Mouse (Mus musculus) lung, embryonic 14.5 days (tissue): Measurements from ENCODE around the gene Gm20683. TPM values are rescaled to one million over a fixed set of nuclear protein-coding genes. Genes with fewer than 3 reads are reported as not detected.
A peak's percentile ranks its signal among the peaks of the same experiment; 100 is the strongest.

Source experiments
- ATAC-seq: fragments of 200-750 bp; cut with Nextera tagmentation; 2 replicates; pipeline ENCODE4 v1.8.0; 2017; ENCODE audit warnings: mild to moderate bottlenecking, moderate TSS enrichment, moderate library complexity; ENCODE audit not compliant: insufficient read depth
- DNase-seq: peaks from one replicate; pipeline ENCODE4 v3.0.0-alpha.2; 2015
- H3K27ac ChIP-seq: fragments of 300-500 bp; sonication (generic); 2 replicates; pipeline ENCODE4 v1.5.1; 2014; ENCODE audit warnings: low read depth, mild to moderate bottlenecking, moderate library complexity
- H3K27me3 ChIP-seq: fragments of 300-500 bp; sonication (generic); 2 replicates; pipeline ENCODE4 v1.6.1; 2014; ENCODE audit warnings: low read length, control low read depth; ENCODE audit not compliant: insufficient read depth
- H3K36me3 ChIP-seq: fragments of 300-500 bp; sonication (generic); 2 replicates; pipeline ENCODE4 v1.6.1; 2014; ENCODE audit warnings: control low read depth; ENCODE audit not compliant: insufficient read depth
- H3K4me1 ChIP-seq: fragments of 300-500 bp; sonication (generic); 2 replicates; pipeline ENCODE4 v1.6.1; 2014; ENCODE audit warnings: antibody characterized with exemption, control low read depth; ENCODE audit not compliant: insufficient read depth
- H3K4me2 ChIP-seq: fragments of 300-500 bp; sonication (generic); 2 replicates; pipeline ENCODE4 v1.6.1; 2014; ENCODE audit warnings: mild to moderate bottlenecking
- H3K4me3 ChIP-seq: fragments of 300-500 bp; sonication (generic); 2 replicates; pipeline ENCODE4 v1.5.1; 2014; ENCODE audit warnings: low read depth, low read length
- H3K9ac ChIP-seq: fragments of 300-500 bp; sonication (generic); 2 replicates; pipeline ENCODE4 v1.6.1; 2014
- H3K9me3 ChIP-seq: fragments of 300-500 bp; sonication (generic); 2 replicates; pipeline ENCODE4 v1.6.1; 2016; ENCODE audit warnings: low read depth, low read length, control low read depth
- CTCF ChIP-seq: IDR thresholded peaks from 2 replicates; pipeline ENCODE4 v1.5.1; 2016; ENCODE audit warnings: antibody characterized with exemption, low read depth
- WGBS: fragments of 180-500 bp; shearing (Covaris S2); extraction: QIAGEN DNeasy Blood & Tissue Kit; methylation state at CpG from one replicate; pipeline ENCODE4 v1.1.7; 2014; 5-methylcytosine and 5-hydroxymethylcytosine counted together
- polyA plus RNA-seq: library from polyadenylated mRNA; unstranded; fragments of >200 nt; fragmentation: Nextera tagmentation; extraction: Ambion mirVana; gene quantifications from 2 replicates; pipeline ENCODE4 v1.2.1, GENCODE M21; 2014

The Gm20683 gene
- polyA plus RNA-seq, 1 experiment from 2014 or later: 1.4 TPM

- Histone ChIP-seq H3K4me3 (no peak overlapping the region; the same call in 1 of the 2 replicates), H3K36me3 (no peaks in the 10 kb centered on the region), H3K27ac (no peak overlapping the region), H3K9me3 (no peaks in the 10 kb centered on the region), H3K9ac (peak overlapping the region; percentile 3; the same call in 1 of the 2 replicates), H3K4me1 (peaks cover 4% of the 10 kb centered on the region), H3K27me3 (peaks cover 28% of the 10 kb centered on the region), H3K4me2 (peak overlapping the region; percentile 27; the same call in 1 of the 2 replicates)
- no peak for DNase-seq
- no peak for TF ChIP-seq CTCF
- 7% methylated on average over 46 of the region's 46 CpGs for WGBS
- ATAC-seq: no peak
These were observed 22.4 kb downstream of the Gm20683 start for GRCm38 (mm10) chr17:25818851-25819780.

- H3K9ac ChIP-seq: no peak overlapping the region
- DNase-seq (no peak), ATAC-seq (no peak)
- no peaks in the 10 kb centered on the region for H3K9me3 ChIP-seq
- TF ChIP-seq CTCF: no peak
- H3K4me2 ChIP-seq: no peak overlapping the region
- no peaks in the 10 kb centered on the region for H3K4me1 ChIP-seq
- WGBS: 73% methylated on average over 11 of the region's 11 CpGs
- no peaks in the 10 kb centered on the region for H3K36me3 ChIP-seq
- peaks cover 31% of the 10 kb centered on the region for H3K27me3 ChIP-seq
- H3K4me3 ChIP-seq: no peak overlapping the region
- no peak overlapping the region for H3K27ac ChIP-seq
These were observed 23.9 kb downstream of the Gm20683 start for GRCm38 (mm10) chr17:25817662-25818061.

GRCm38 (mm10) chr17:25813471-25813870 is 28.1 kb downstream of the Gm20683 start:
- H3K36me3 ChIP-seq: no peaks in the 10 kb centered on the region
- H3K4me3 ChIP-seq: no peak overlapping the region
- DNase-seq (peak; percentile 96), ATAC-seq (peak; percentile 64)
- H3K4me2 ChIP-seq: no peak overlapping the region
- TF ChIP-seq CTCF: peak; percentile 78
- H3K27me3 ChIP-seq: peaks cover 49% of the 10 kb centered on the region
- 2% methylated on average over 20 of the region's 20 CpGs for WGBS
- no peaks in the 10 kb centered on the region for H3K4me1 ChIP-seq
- no peaks in the 10 kb centered on the region for H3K9me3 ChIP-seq
- H3K9ac ChIP-seq: no peak overlapping the region
- no peak overlapping the region for H3K27ac ChIP-seq

DNA sequence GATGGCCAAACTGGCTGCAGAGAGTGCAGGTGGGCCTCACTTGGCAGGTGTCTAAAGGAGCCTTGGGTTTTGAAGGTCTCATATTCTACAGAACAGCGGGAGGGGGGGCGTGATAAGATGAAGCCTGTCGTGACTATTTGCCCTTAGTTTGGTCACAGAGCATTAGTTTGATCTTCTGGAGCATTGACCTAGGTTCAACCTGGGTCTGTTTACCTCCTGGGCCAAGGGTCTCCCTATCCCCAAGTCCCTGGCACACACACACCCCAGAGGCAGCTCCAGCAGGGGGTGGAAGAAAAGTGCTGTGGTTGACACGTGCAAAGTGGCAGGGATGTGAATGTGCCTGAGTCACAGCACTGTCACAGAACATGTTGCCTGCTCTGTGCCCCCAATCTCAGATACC is 30.7 kb downstream of the Gm20683 start:
- no peak for TF ChIP-seq CTCF
- WGBS: 66% methylated on average over 4 of the region's 4 CpGs
- ATAC-seq: no peak
- Histone ChIP-seq H3K27me3 (peaks cover 44% of the 10 kb centered on the region), H3K4me2 (no peak overlapping the region), H3K27ac (no peak overlapping the region), H3K4me1 (no peaks in the 10 kb centered on the region), H3K4me3 (no peak overlapping the region), H3K9me3 (no peaks in the 10 kb centered on the region), H3K36me3 (no peaks in the 10 kb centered on the region), H3K9ac (no peak overlapping the region)
- DNase-seq: no peak

DNA sequence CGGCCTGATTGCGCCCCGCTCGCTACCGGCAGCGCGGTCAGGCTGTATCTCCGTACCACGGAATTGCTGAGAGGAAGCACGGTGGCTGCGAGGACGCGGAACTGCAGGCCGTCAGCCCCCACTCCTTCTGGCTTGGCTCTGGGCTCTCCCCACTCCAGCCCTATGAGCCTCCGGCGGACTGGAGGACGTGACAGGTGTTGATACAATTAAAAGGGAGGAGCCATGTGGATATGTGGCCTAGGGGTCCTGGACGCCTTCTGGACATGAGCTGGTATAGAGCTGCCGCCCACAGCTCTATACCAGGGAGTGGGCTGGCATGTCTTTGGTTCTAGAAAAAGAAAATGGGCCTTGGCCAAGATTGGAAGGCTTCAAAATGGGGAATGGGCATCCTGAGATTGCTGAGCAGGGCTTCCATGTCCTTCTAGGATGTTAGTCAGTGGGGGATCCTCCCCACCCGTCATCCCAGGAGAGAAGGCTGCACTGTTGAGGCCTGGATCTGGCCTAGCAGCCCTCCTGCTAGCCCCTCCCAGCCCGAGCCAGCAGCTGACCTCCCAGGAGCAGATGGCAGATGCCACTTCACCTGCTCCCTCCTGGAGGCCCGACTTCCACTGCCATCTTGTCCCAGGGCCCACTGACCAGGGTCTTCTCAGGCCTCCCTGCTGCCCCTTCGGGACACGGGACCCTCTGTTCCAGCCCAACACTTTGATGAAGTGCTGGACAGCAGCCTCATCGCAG is 31.8 kb downstream of the Gm20683 start:
- 9% methylated on average over 25 of the region's 25 CpGs for WGBS
- peaks cover 44% of the 10 kb centered on the region for H3K27me3 ChIP-seq
- H3K4me2 ChIP-seq: peak overlapping the region; percentile 98
- no peaks in the 10 kb centered on the region for H3K9me3 ChIP-seq
- ATAC-seq (peak; percentile 22; the same call in 1 of the 2 replicates), DNase-seq (no peak)
- peak overlapping the region; percentile 62 for H3K4me3 ChIP-seq
- peak overlapping the region; percentile 54; the same call in 1 of the 2 replicates for H3K9ac ChIP-seq
- TF ChIP-seq CTCF: no peak
- H3K4me1 ChIP-seq: no peaks in the 10 kb centered on the region
- no peaks in the 10 kb centered on the region for H3K36me3 ChIP-seq
- H3K27ac ChIP-seq: no peak overlapping the region

- H3K9ac ChIP-seq: peak within 1 kb of the TSS; percentile 54
- H3K36me3 ChIP-seq: no peaks in the 10 kb centered on the region
- DNase-seq: peak; percentile 83
- no peaks in the 10 kb centered on the region for H3K9me3 ChIP-seq
- peak; percentile 72 for ATAC-seq
- 0 out of 2 replicates have a peak, but pooled peaks have one; percentile 23 for TF ChIP-seq CTCF
- no peak within 1 kb of the TSS for H3K27ac ChIP-seq
- no peaks in the 10 kb centered on the region for H3K4me1 ChIP-seq
- H3K27me3 ChIP-seq: peaks cover 44% of the 10 kb centered on the region
- WGBS: under 1% methylated on average over 77 of the region's 100 CpGs
- H3K4me2 ChIP-seq: peak within 1 kb of the TSS; percentile 98
- peak within 1 kb of the TSS; percentile 62 for H3K4me3 ChIP-seq
These were observed 32.6 kb downstream of the Gm20683 start, which contains the start of gene Fbxl16 for GRCm38 (mm10) chr17:25808789-25809605. Gene Fbxl16 (plus strand): TSS chr17:25809085.
